Mouse (Mus musculus) testis, adult 2 months (tissue): Measurements from ENCODE around the gene Gm13277.

Source experiments
- CTCF ChIP-seq: fragments of 200-500 bp; IDR thresholded peaks from 2 replicates; pipeline ENCODE4 v1.5.1; 2012; ENCODE audit warnings: low read depth, mild to moderate bottlenecking, inconsistent platforms, low read length, moderate library complexity; ENCODE audit not compliant: control insufficient read depth, insufficient read depth, insufficient replicate concordance
- POLR2A ChIP-seq: fragments of 200-500 bp; IDR thresholded peaks from 2 replicates; pipeline ENCODE4 v1.6.1; 2012; ENCODE audit warnings: low read depth, mild to moderate bottlenecking, inconsistent platforms, low read length, moderate library complexity; ENCODE audit not compliant: control insufficient read depth

DNA sequence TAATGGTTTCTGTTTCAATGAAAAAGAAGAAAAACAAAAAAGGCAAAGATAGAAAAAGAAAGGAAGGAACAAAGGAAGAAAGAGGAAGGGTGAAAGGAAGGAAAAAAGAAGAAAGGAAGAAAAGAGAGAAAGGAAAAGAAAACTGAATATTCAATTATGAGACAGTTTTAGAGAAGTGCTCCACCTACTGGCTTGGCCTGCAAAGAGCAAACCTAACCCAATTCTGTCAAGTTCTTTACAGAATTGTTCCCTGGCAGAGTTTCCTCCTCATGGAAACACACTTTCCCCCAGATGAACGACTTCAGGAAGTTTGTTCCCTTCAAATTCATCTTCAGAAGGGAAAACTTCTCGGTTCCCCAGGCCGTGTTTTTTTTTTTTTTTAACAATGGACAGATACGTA is 34.6 kb downstream of the Gm13277 start:
- TF ChIP-seq CTCF: no peak
- TF ChIP-seq POLR2A: no peak
